Mouse (Mus musculus): Measurements from ENCODE around the gene Slc2a13. TPM values are rescaled to one million over a fixed set of nuclear protein-coding genes. Genes with fewer than 3 reads are reported as not detected.

The Slc2a13 gene
- polyA plus RNA-seq, 1 experiment from 2014 or later: 1.9 TPM

GRCm38 (mm10) chr15:91572421-91573069 is 516 bp downstream of the Slc2a13 start:
- Histone ChIP-seq H3K4me2 (ENCODE audit: low read depth) (peak overlapping the region; percentile 96), H3K4me1 (ENCODE audit: control insufficient read depth, insufficient read depth, low read length) (peaks cover 2% of the 10 kb centered on the region; the same call in 1 of the 2 replicates), H3K4me3 (ENCODE audit: low read depth, low read length) (peak overlapping the region; percentile 68), H3K9me3 (ENCODE audit: control insufficient read depth, low read length) (no peaks in the 10 kb centered on the region), H3K27ac (ENCODE audit: low read depth, low read length) (peak overlapping the region; percentile 46; the same call in 1 of the 2 replicates), H3K9ac (ENCODE audit: low read length) (peak overlapping the region; percentile 70), H3K36me3 (ENCODE audit: control insufficient read depth, insufficient read depth, low read length) (no peaks in the 10 kb centered on the region), H3K27me3 (ENCODE audit: control insufficient read depth, insufficient read depth, low read length) (0 out of 2 replicates have a peak, but pooled peaks cover 2% of the 10 kb centered on the region)
- DNase-seq (ENCODE audit: low spot score): no peak
- WGBS: under 1% methylated on average over 74 of the region's 91 CpGs
- peak; percentile 86 for ATAC-seq (ENCODE audit: insufficient read depth, low FRiP score, low TSS enrichment)

DNA sequence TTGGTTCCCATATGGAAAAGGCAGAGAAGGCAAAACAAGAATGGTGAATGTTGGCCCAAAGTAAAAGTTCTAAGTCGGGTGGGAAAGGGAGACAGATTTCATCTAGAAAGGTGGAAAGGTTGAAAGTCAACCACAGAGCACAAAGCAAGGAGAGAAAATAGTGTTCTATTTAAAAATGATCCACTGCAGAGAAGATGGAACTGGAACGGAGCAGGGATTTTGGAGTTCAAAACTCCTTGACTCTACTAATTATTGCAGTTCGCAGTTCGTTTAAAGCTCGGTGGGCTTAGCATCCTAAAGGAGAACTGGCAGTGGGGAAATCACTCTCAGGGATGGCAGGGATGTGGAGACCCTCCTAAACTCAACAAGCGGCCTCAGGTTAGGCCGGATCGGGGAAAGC is 1.1 kb downstream of the Slc2a13 start:
- Histone ChIP-seq H3K36me3 (ENCODE audit: control insufficient read depth, insufficient read depth, low read length) (no peaks in the 10 kb centered on the region), H3K4me2 (ENCODE audit: low read depth) (peak overlapping the region; percentile 96), H3K27me3 (ENCODE audit: control insufficient read depth, insufficient read depth, low read length) (0 out of 2 replicates have a peak, but pooled peaks cover 2% of the 10 kb centered on the region), H3K9ac (ENCODE audit: low read length) (peak overlapping the region; percentile 70), H3K4me1 (ENCODE audit: control insufficient read depth, insufficient read depth, low read length) (peaks cover 2% of the 10 kb centered on the region; the same call in 1 of the 2 replicates), H3K27ac (ENCODE audit: low read depth, low read length) (no peak overlapping the region), H3K4me3 (ENCODE audit: low read depth, low read length) (peak overlapping the region; percentile 68), H3K9me3 (ENCODE audit: control insufficient read depth, low read length) (no peaks in the 10 kb centered on the region)
- no peak for DNase-seq (ENCODE audit: low spot score)
- ATAC-seq (ENCODE audit: insufficient read depth, low FRiP score, low TSS enrichment): no peak
- 7% methylated on average over 8 of the region's 8 CpGs for WGBS

DNA sequence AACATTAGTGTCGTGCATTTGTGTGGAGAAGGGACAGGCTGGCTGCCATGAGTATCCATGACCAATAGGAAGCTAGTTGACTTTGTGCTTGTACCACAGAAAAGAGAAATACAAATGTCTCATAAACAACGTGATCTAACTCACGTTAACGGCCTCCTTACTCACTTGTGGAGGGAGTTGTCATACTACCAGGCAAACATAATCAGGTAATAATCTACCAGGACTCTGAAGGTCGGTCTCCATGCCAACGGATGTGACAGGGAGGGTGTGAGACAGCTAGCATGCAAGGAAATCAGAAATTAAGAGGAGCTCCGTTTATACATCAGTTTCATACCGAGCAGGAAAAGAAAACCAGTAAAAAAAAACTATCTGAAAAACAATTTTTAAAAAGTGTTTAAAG is 6.3 kb downstream of the Slc2a13 start:
- no peak overlapping the region for H3K9ac ChIP-seq (ENCODE audit: low read length)
- H3K36me3 ChIP-seq (ENCODE audit: control insufficient read depth, insufficient read depth, low read length): no peaks in the 10 kb centered on the region
- no peak overlapping the region for H3K27ac ChIP-seq (ENCODE audit: low read depth, low read length)
- H3K4me3 ChIP-seq (ENCODE audit: low read depth, low read length): no peak overlapping the region
- no peak for DNase-seq (ENCODE audit: low spot score)
- H3K9me3 ChIP-seq (ENCODE audit: control insufficient read depth, low read length): no peaks in the 10 kb centered on the region
- ATAC-seq (ENCODE audit: insufficient read depth, low FRiP score, low TSS enrichment): no peak
- H3K4me2 ChIP-seq (ENCODE audit: low read depth): no peak overlapping the region
- WGBS: 89% methylated on average over 8 of the region's 8 CpGs
- no peaks in the 10 kb centered on the region for H3K4me1 ChIP-seq (ENCODE audit: control insufficient read depth, insufficient read depth, low read length)
- 0 out of 2 replicates have a peak, but pooled peaks cover 2% of the 10 kb centered on the region for H3K27me3 ChIP-seq (ENCODE audit: control insufficient read depth, insufficient read depth, low read length)

DNA sequence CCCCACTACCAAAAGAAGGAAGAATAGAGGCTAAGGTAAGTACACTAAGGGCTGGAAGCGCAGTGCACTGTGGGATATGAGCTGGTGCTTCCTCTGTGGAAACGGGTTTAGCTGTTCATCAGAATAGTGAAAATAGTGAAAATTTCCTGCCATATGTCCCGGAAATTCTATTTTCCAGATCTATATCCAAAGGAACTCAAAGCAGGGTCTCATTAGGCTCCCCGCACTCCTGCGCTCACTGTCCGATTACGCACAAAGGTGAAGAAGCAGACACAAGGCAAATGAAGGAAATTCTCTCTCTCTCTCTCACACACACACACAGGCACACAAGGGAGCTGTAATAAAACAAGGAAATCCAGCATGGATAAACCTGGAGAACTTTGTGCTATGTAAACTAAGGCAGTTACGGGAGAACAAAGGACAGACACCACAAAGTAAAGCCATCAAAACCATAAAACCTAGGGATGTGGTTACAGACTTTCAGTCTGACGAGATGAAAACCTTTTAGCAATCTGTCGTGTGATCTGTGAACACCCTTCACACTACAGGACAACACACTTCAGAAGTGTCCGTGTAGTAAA is 7.9 kb downstream of the Slc2a13 start:
- Histone ChIP-seq H3K4me2 (ENCODE audit: low read depth) (no peak overlapping the region), H3K9me3 (ENCODE audit: control insufficient read depth, low read length) (no peaks in the 10 kb centered on the region), H3K4me1 (ENCODE audit: control insufficient read depth, insufficient read depth, low read length) (no peaks in the 10 kb centered on the region), H3K9ac (ENCODE audit: low read length) (no peak overlapping the region), H3K36me3 (ENCODE audit: control insufficient read depth, insufficient read depth, low read length) (no peaks in the 10 kb centered on the region), H3K4me3 (ENCODE audit: low read depth, low read length) (no peak overlapping the region), H3K27me3 (ENCODE audit: control insufficient read depth, insufficient read depth, low read length) (no peaks in the 10 kb centered on the region), H3K27ac (ENCODE audit: low read depth, low read length) (no peak overlapping the region)
- 85% methylated on average over 11 of the region's 11 CpGs for WGBS
- DNase-seq (ENCODE audit: low spot score) (no peak), ATAC-seq (ENCODE audit: insufficient read depth, low FRiP score, low TSS enrichment) (no peak)

DNA sequence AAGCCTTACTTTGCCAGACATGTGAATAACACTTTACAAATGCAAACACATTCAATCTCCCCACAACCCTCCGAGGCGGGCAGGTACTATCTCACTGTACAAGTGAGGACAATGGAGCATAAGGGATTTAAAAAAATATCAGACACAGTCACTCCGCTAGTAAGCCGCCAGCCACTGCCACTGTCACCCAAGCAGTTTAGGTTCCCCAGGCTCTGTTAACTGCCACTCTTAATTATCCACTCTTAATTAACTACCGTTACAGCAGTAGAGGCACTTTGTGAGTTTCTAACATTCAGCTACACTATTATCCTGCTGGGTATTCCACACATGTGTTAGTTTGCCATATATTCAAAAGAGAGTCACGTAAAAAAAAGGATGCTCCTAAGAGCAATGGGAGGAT is 11.3 kb downstream of the Slc2a13 start:
- ATAC-seq (ENCODE audit: insufficient read depth, low FRiP score, low TSS enrichment): no peak
- H3K27ac ChIP-seq (ENCODE audit: low read depth, low read length): no peak overlapping the region
- no peak overlapping the region for H3K4me3 ChIP-seq (ENCODE audit: low read depth, low read length)
- no peak overlapping the region for H3K4me2 ChIP-seq (ENCODE audit: low read depth)
- no peaks in the 10 kb centered on the region for H3K4me1 ChIP-seq (ENCODE audit: control insufficient read depth, insufficient read depth, low read length)
- no peaks in the 10 kb centered on the region for H3K36me3 ChIP-seq (ENCODE audit: control insufficient read depth, insufficient read depth, low read length)
- H3K27me3 ChIP-seq (ENCODE audit: control insufficient read depth, insufficient read depth, low read length): no peaks in the 10 kb centered on the region
- H3K9me3 ChIP-seq (ENCODE audit: control insufficient read depth, low read length): no peaks in the 10 kb centered on the region
- 91% methylated on average over 6 of the region's 6 CpGs for WGBS
- no peak overlapping the region for H3K9ac ChIP-seq (ENCODE audit: low read length)
- DNase-seq (ENCODE audit: low spot score): no peak

- WGBS: 90% methylated on average over 6 of the region's 6 CpGs
Measured at GRCm38 (mm10) chr15:91555336-91555736, 17.7 kb downstream of the Slc2a13 start.

GRCm38 (mm10) chr15:91548586-91549268 is 24.3 kb downstream of the Slc2a13 start:
- H3K4me2 ChIP-seq (ENCODE audit: low read depth): no peak overlapping the region
- H3K36me3 ChIP-seq (ENCODE audit: control insufficient read depth, insufficient read depth, low read length): no peaks in the 10 kb centered on the region
- H3K4me3 ChIP-seq (ENCODE audit: low read depth, low read length): no peak overlapping the region
- no peaks in the 10 kb centered on the region for H3K4me1 ChIP-seq (ENCODE audit: control insufficient read depth, insufficient read depth, low read length)
- no peaks in the 10 kb centered on the region for H3K27me3 ChIP-seq (ENCODE audit: control insufficient read depth, insufficient read depth, low read length)
- 72% methylated on average over 12 of the region's 12 CpGs for WGBS
- no peaks in the 10 kb centered on the region for H3K9me3 ChIP-seq (ENCODE audit: control insufficient read depth, low read length)
- no peak for DNase-seq (ENCODE audit: low spot score)
- ATAC-seq (ENCODE audit: insufficient read depth, low FRiP score, low TSS enrichment): no peak
- H3K27ac ChIP-seq (ENCODE audit: low read depth, low read length): no peak overlapping the region
- H3K9ac ChIP-seq (ENCODE audit: low read length): no peak overlapping the region

More at GRCm38 (mm10) chr15:91555336-91555736, 17.7 kb downstream of the Slc2a13 start:
- H3K9ac ChIP-seq (ENCODE audit: low read length): no peak overlapping the region
- no peak for DNase-seq (ENCODE audit: low spot score)
- no peaks in the 10 kb centered on the region for H3K9me3 ChIP-seq (ENCODE audit: control insufficient read depth, low read length)
- H3K4me3 ChIP-seq (ENCODE audit: low read depth, low read length): no peak overlapping the region
- no peak overlapping the region for H3K27ac ChIP-seq (ENCODE audit: low read depth, low read length)
- no peaks in the 10 kb centered on the region for H3K27me3 ChIP-seq (ENCODE audit: control insufficient read depth, insufficient read depth, low read length)
- no peak for ATAC-seq (ENCODE audit: insufficient read depth, low FRiP score, low TSS enrichment)
- no peak overlapping the region for H3K4me2 ChIP-seq (ENCODE audit: low read depth)
- no peaks in the 10 kb centered on the region for H3K4me1 ChIP-seq (ENCODE audit: control insufficient read depth, insufficient read depth, low read length)
- no peaks in the 10 kb centered on the region for H3K36me3 ChIP-seq (ENCODE audit: control insufficient read depth, insufficient read depth, low read length)

- Histone ChIP-seq H3K9ac (ENCODE audit: low read length) (no peak overlapping the region), H3K36me3 (ENCODE audit: control insufficient read depth, insufficient read depth, low read length) (no peaks in the 10 kb centered on the region), H3K4me2 (ENCODE audit: low read depth) (no peak overlapping the region), H3K4me1 (ENCODE audit: control insufficient read depth, insufficient read depth, low read length) (no peaks in the 10 kb centered on the region), H3K27ac (ENCODE audit: low read depth, low read length) (no peak overlapping the region), H3K4me3 (ENCODE audit: low read depth, low read length) (no peak overlapping the region), H3K27me3 (ENCODE audit: control insufficient read depth, insufficient read depth, low read length) (no peaks in the 10 kb centered on the region), H3K9me3 (ENCODE audit: control insufficient read depth, low read length) (no peaks in the 10 kb centered on the region)
- DNase-seq (ENCODE audit: low spot score) (no peak), ATAC-seq (ENCODE audit: insufficient read depth, low FRiP score, low TSS enrichment) (no peak)
- WGBS: 73% methylated on average over 4 of the region's 4 CpGs
Measured at GRCm38 (mm10) chr15:91544586-91544985, 28.5 kb downstream of the Slc2a13 start.

Measured in neural tube, embryonic 11.5 days (tissue).